Mouse (Mus musculus) small intestine, adult 2 months (tissue): Measurements from ENCODE around the gene Cacna1i.

ENCODE experiments used
- CTCF ChIP-seq: fragments of 200-500 bp; IDR thresholded peaks from 2 replicates; pipeline ENCODE4 v1.5.1; 2012; ENCODE audit warnings: low read depth, mild to moderate bottlenecking, control low read depth, inconsistent platforms, low read length, moderate library complexity, mixed read lengths; ENCODE audit not compliant: insufficient replicate concordance, insufficient read length; ENCODE audit errors: extremely low read depth
- POLR2A ChIP-seq: fragments of 200-500 bp; IDR thresholded peaks from 2 replicates; pipeline ENCODE4 v1.6.1; 2012; ENCODE audit warnings: low read depth, mild to moderate bottlenecking, control low read depth, inconsistent platforms, low read length, moderate library complexity

- TF ChIP-seq CTCF (no peak), POLR2A (no peak)
Measured at GRCm38 (mm10) chr15:80343731-80344130, 56.7 kb downstream of the Cacna1i start.
